Mouse (Mus musculus) neutrophil, adult 59 days (primary cell): ENCODE measurements around the gene Rab27a. TPM values are rescaled to one million over a fixed set of nuclear protein-coding genes. Genes with fewer than 3 reads are reported as not detected.

Experiments
- total RNA-seq, 2 experiments: library from RNA; stranded (reverse); gene quantifications; 1 replicate in 1 of 2; 2 replicates in 1 of 2; pipeline ENCODE4 v1.2.4; 2023

The Rab27a gene
- total RNA-seq: 100 to 1,000 TPM; 203 to 213 TPM

DNA sequence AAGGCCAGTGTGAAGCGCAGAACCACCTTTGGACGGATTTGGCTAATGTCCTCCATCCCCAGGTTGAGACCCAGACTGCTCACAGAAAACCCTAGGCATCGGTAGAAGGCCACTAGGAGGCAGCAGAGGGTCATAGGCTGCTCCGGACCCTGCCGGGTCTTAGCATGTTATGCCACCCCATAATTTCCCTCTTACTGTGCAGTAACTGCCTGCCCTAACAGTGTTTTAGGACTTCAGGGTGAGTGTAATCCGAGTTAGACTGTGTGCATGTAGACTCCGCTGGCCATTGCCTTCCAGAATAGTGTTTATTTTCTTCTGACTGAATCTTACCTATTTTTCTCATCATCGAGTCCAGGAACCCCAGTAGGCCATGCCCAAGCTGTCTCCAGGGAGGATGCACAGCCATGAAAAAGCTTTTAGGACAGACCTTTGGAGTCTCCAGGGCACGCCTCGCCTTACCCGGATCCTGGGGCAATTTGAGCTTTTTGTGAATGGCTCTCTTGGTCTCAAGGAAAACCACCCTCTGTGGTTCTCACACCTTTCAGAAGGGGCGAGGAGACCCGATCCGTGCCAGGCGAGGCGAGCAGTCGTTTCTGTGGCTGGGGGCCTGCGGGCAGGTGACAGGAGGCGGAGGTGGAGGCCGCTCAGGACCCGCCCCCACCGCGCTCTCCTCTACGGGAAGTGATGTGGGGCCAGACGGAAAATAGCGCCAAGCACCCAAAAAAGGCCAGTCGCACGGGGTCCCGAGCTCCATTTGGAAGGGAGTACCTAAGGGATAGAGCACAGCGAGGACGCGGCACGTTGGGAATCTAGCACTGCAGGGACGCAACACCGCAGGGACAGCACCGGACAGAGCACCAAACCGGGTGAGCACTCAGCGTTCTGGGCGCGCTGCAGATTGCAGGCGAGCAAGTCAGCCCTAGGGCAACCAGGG, at the start of gene Rab27a:
TSS of gene Rab27a (plus strand) at position 709 of the 934 bp plus-strand sequence.

DNA sequence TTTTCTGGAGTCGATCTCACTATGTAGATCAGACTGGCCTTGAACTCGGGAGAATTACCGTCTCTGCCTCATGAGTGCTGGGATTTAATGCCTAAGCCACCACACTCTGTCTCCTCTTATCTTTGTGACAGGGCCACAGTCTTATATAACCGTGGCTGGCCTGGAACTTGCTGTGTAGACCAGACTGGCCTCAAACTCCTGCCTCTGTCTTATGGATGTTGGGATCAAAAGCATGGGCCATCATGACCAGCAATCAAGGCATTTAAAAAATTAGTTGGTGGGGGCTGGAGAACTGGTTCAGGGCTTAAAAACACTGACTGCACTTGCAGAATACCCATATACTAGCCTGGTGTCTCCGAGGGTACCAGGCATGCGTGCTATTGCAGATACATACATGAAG, 4.6 kb upstream of the Rab27a start, which contains the start of gene Pigb:
TSS of gene Pigb (minus strand) at position 299 of the 400 bp plus-strand sequence.

DNA sequence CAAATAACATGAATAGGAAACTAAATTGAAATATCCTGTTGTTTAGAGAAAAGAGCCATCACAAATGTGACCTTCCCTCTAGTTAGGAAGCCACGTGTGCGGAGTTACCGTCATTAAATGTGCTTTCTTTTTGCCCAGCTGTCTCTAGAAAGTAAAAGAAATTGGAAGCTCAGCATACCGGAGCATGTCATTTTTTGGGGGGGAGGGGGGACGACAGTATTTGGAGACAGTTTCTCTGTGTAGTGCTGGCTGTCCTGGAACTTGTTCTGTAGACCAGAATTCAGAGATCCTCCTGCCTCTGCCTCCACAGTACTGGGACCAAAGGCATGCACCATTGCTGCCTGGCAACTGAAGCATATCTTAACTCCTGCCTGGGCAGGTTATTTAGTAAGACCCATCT, 56.9 kb downstream of the Rab27a start, which contains the start of gene Khdc3:
TSS of gene Khdc3 (plus strand) at position 301 of the 400 bp plus-strand sequence.

DNA sequence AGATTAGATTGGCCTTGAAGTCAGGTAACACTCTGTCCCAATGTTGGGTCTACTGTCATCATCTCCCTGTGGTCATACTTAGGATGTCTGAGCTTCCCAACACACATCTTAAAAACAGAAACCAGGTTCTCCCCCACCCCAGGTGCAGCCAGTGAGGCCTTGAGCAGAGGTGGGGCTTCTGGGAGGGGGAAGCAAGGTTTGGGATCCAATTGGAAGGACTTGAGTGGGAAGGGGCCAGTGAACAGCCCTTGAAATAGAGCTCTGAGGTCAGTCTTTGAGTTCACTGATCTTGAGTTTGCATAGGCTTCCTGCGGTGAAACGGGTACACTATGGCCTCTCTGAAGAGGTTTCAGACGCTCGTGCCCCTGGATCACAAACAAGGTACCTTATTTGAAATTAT, 57.5 kb downstream of the Rab27a start, which contains the start of gene Gm20509:
TSS of gene Gm20509 (plus strand) at position 290 of the 400 bp plus-strand sequence.

DNA sequence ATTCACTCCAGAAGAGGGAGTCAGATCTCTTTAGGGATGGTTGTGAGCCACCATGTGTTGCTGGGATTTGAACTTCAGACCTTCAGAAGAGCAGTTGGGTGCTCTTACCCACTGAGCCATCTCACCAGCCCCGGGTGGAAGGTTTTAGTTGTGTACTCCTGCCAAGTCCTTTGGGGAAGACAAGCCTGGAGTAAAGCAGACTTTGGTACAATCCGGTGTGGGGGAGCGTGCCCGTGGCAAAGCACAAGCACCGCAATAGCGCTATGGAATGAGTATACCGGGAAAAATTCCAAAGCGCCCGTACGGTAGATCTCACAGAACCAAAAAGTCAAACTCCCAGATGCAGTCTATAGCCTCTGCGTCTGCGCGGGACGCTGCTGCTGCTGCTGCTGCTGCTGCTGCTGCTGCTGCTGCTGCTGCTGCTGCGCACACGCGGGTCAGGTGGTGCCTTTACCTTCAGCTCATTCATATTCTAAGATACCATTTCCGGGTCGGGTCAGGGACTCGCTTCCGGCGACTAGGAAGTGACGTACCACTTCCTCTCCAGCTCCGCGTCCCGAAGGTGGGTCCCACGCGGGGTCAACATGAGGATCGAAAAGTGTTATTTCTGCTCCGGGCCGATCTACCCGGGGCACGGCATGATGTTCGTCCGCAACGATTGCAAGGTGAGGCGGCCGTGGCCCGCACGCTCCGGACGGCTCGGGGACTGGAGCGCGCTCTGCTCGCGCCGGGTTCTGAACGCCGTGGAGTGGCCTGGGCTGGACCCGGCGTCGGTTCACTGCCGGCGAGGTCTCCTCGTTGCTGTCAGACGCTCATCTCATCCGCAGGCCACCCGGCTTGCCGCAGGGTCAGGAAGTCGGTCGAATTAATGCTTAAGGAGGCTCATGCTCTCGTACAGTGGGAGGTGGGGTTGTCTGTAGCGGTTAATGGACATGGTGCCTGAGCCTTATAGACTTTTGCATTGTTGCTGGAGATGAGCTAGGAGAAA, 68.6 kb downstream of the Rab27a start, which contains the start of gene Rsl24d1:
TSS of gene Rsl24d1 (plus strand) at position 508 of the 988 bp plus-strand sequence.

Other genes starting within 250 kb of the Rab27a start
- not detected for gene Prtg, start 238.0 kb upstream of the Rab27a start, total RNA-seq
- not detected for gene Pygo1, start 119.2 kb upstream of the Rab27a start, total RNA-seq
- gene Dyx1c1, start 86.1 kb upstream of the Rab27a start, total RNA-seq: under 1 TPM; 0.31 to 0.78 TPM
- not detected for gene Gm44503, start 86.0 kb upstream of the Rab27a start, total RNA-seq
- gene Ccpg1os, start 59.5 kb upstream of the Rab27a start, total RNA-seq: 1 to 10 TPM; 1.9 to 2.8 TPM
- gene Ccpg1, start 59.4 kb upstream of the Rab27a start, total RNA-seq: 100 to 1,000 TPM; 296 to 332 TPM
- gene Pigb, start 4.5 kb upstream of the Rab27a start, total RNA-seq: 10 to 100 TPM; 25.3 to 28.4 TPM
- 10 to 100 TPM; 16.0 to 20.1 TPM for gene Khdc3, start 57.0 kb downstream of the Rab27a start, total RNA-seq
- gene Gm20509, start 57.6 kb downstream of the Rab27a start, total RNA-seq: not detected
- 10 to 100 TPM; 38.2 to 45.7 TPM for gene Rsl24d1, start 68.6 kb downstream of the Rab27a start, total RNA-seq